Mouse (Mus musculus) MEL (cell line): Measurements from ENCODE around the gene Slc7a9. TPM values are rescaled to one million over a fixed set of nuclear protein-coding genes. Genes with fewer than 3 reads are reported as not detected.

ENCODE experiments used
- polyA plus RNA-seq, 2 experiments: library from polyadenylated mRNA; stranded (reverse) in 1 of 2; unstranded in 1 of 2; fragments of >175 nt in 1 of 2; fragments of >200 nt in 1 of 2; gene quantifications; 2 replicates each; pipeline versions ENCODE4 v1.2.1 to v1.2.4; 2012; ENCODE audit warnings: low replicate concordance in 2 of 2, low read depth in 1 of 2; ENCODE audit not compliant: insufficient read length in 2 of 2, insufficient read depth in 1 of 2, missing spikeins in 1 of 2
- total RNA-seq: library from RNA; depleted of rRNA; stranded (reverse); fragments of 300-350 nt; gene quantifications from 2 replicates; pipeline ENCODE4 v1.2.3, GENCODE M21; 2012; rRNA removed

Slc7a9 gene
- total and polyA plus RNA-seq, 3 experiments = not detected

Other genes with a start within 250 kb of the Slc7a9 start
- gene Lrp3, start 233.3 kb upstream of the Slc7a9 start, total RNA-seq = not detected in 2 replicates
- not detected for gene Lrp3, start 233.3 kb upstream of the Slc7a9 start, polyA plus RNA-seq
- gene Gpatch1, start 130.4 kb upstream of the Slc7a9 start, total RNA-seq = 7.9 and 8.5 TPM in 2 replicates
- 10 to 100 TPM in 1 of 2 experiments, not detected in 1; 13.4 TPM for gene Gpatch1, start 130.4 kb upstream of the Slc7a9 start, polyA plus RNA-seq
- gene Rhpn2, start 114.6 kb upstream of the Slc7a9 start, total RNA-seq = 0.46 and 0.58 TPM in 2 replicates
- gene Rhpn2, start 114.6 kb upstream of the Slc7a9 start, polyA plus RNA-seq = 1 to 10 TPM in 1 of 2 experiments, not detected in 1; 1.2 TPM
- 11.9 and 15.3 TPM in 2 replicates for gene Faap24, start 52.0 kb upstream of the Slc7a9 start, total RNA-seq
- gene Faap24, start 52.0 kb upstream of the Slc7a9 start, polyA plus RNA-seq = 10 to 100 TPM in 1 of 2 experiments, not detected in 1; 26.7 TPM
- gene Cep89, start 51.8 kb upstream of the Slc7a9 start, total RNA-seq = 13.1 and 15.8 TPM in 2 replicates
- 10 to 100 TPM in 1 of 2 experiments, not detected in 1; 44.5 TPM for gene Cep89, start 51.8 kb upstream of the Slc7a9 start, polyA plus RNA-seq
- 0.26 and 0.50 TPM in 2 replicates for gene Tdrd12, start 88.9 kb downstream of the Slc7a9 start, total RNA-seq
- gene Tdrd12, start 88.9 kb downstream of the Slc7a9 start, polyA plus RNA-seq = under 1 TPM in 1 of 2 experiments, not detected in 1; 0.25 TPM
- gene Nudt19, start 107.5 kb downstream of the Slc7a9 start, total RNA-seq = 83.2 and 89.1 TPM in 2 replicates
- gene Nudt19, start 107.5 kb downstream of the Slc7a9 start, polyA plus RNA-seq = 100 to 1,000 TPM in 1 of 2 experiments, 10 to 100 TPM in 1; 67.6 to 631 TPM
- 0.10 and 0.12 TPM in 2 replicates for gene Rgs9bp, start 136.8 kb downstream of the Slc7a9 start, total RNA-seq
- under 1 TPM in 1 of 2 experiments, not detected in 1; 0.43 TPM for gene Rgs9bp, start 136.8 kb downstream of the Slc7a9 start, polyA plus RNA-seq
- gene Ankrd27, start 137.4 kb downstream of the Slc7a9 start, total RNA-seq = 74.2 and 74.9 TPM in 2 replicates
- 100 to 1,000 TPM in 1 of 2 experiments, 10 to 100 TPM in 1; 49.0 to 103 TPM for gene Ankrd27, start 137.4 kb downstream of the Slc7a9 start, polyA plus RNA-seq
- 221 and 232 TPM in 2 replicates for gene Pdcd5, start 198.7 kb downstream of the Slc7a9 start, total RNA-seq
- 1,000 to 10,000 TPM in 1 of 2 experiments, 100 to 1,000 TPM in 1; 118 to 1,267 TPM for gene Pdcd5, start 198.7 kb downstream of the Slc7a9 start, polyA plus RNA-seq